8 mouse cellular contexts compared by ENCODE assay signal in genomic region chr5:73337961-73338831, GRCm38 (mm10). TPM values are rescaled to one million over a fixed set of nuclear protein-coding genes. Genes with fewer than 3 reads are reported as not detected.
DNase-seq lines count a peak whose midpoint lies in the region; ATAC-seq lines count a peak whose summit lies in the region.

No protein-coding gene starts in this region.

- 5% methylated on average over 20 of the region's 41 CpGs for WGBS in embryonic facial prominence, embryonic 14.5 days
- 4% methylated on average over 34 of the region's 41 CpGs for WGBS in heart, embryonic 16.5 days

- ATAC-seq in embryonic facial prominence, embryonic 14.5 days (ENCODE audit: low read depth), result peak; percentile 76
- peak; percentile 59 for ATAC-seq in heart, embryonic 16.5 days (replicated peaks; ENCODE audit: extremely low read depth, insufficient read depth, low FRiP score)

- H3K27ac ChIP-seq in embryonic facial prominence, embryonic 14.5 days (replicated peaks; ENCODE audit: low read depth, low read length), result peak overlapping the region; percentile 52; the same call in 1 of the 2 replicates
- H3K27ac ChIP-seq in heart, embryonic 16.5 days (ENCODE audit: low read length), result peak overlapping the region; percentile 23; the same call in 1 of the 2 replicates

- H3K4me1 ChIP-seq in embryonic facial prominence, embryonic 14.5 days (ENCODE audit: control insufficient read depth, insufficient read depth, low read length), result no peaks in the 10 kb centered on the region
- peaks cover 12% of the 10 kb centered on the region; the same call in 1 of the 2 replicates for H3K4me1 ChIP-seq in heart, embryonic 16.5 days (ENCODE audit: control insufficient read depth, insufficient read depth, low read length)

- no peaks in the 10 kb centered on the region for H3K27me3 ChIP-seq in embryonic facial prominence, embryonic 14.5 days (replicated peaks; ENCODE audit: control insufficient read depth, insufficient read depth, low read length)
- no peaks in the 10 kb centered on the region for H3K27me3 ChIP-seq in heart, embryonic 16.5 days (ENCODE audit: control insufficient read depth, insufficient read depth, low read length)

- DNase-seq in ES-CJ7 (ENCODE audit: low read depth, low spot score), result peak; percentile 28
- DNase-seq in adrenal gland, postnatal 36 days, result peak; percentile 46 to 53
- peak; percentile 62 for DNase-seq in embryonic facial prominence, embryonic 14.5 days (ENCODE audit: low spot score)
- peak; percentile 41 to 63 for DNase-seq in layer of hippocampus, postnatal 10 days (ENCODE audit: low spot score in 2 of 2)
- DNase-seq in lung, postnatal 10 days, result peak; percentile 33
- peak; percentile 71 to 75 for DNase-seq in right cerebral cortex, adult 2 months (ENCODE audit: low spot score in 2 of 2)
- no peak for DNase-seq in spleen, adult 12 weeks (ENCODE audit: low spot score)

- H3K4me3 ChIP-seq in embryonic facial prominence, embryonic 14.5 days (ENCODE audit: low read depth, low read length), result peak overlapping the region; percentile 56
- peak overlapping the region; percentile 66 for H3K4me3 ChIP-seq in heart, embryonic 16.5 days (ENCODE audit: low read length)

- H3K4me2 ChIP-seq in embryonic facial prominence, embryonic 14.5 days (ENCODE audit: low read depth, low read length), result peak overlapping the region; percentile 91
- H3K4me2 ChIP-seq in heart, embryonic 16.5 days (ENCODE audit: low read depth, low read length), result peak overlapping the region; percentile 70

- peak overlapping the region; percentile 73 for H3K9ac ChIP-seq in embryonic facial prominence, embryonic 14.5 days (ENCODE audit: low read depth, low read length)
- H3K9ac ChIP-seq in heart, embryonic 16.5 days (ENCODE audit: low read length), result peak overlapping the region; percentile 78

- no peaks in the 10 kb centered on the region for H3K36me3 ChIP-seq in embryonic facial prominence, embryonic 14.5 days (ENCODE audit: control insufficient read depth, insufficient read depth, low read length)
- H3K36me3 ChIP-seq in heart, embryonic 16.5 days (ENCODE audit: control insufficient read depth, insufficient read depth), result no peaks in the 10 kb centered on the region

- no peaks in the 10 kb centered on the region for H3K9me3 ChIP-seq in embryonic facial prominence, embryonic 14.5 days (ENCODE audit: control insufficient read depth, low read length)
- H3K9me3 ChIP-seq in heart, embryonic 16.5 days (replicated peaks; ENCODE audit: control insufficient read depth, low read length), result no peaks in the 10 kb centered on the region

RNA-seq across cellular contexts. Expression of gene Ociad2, which starts 2.6 kb away (rescaled TPM):
- total RNA-seq in adrenal gland, postnatal 36 days (2021), result 10 to 100 TPM; 17.6 to 19.9 TPM
- 10.7 and 11.2 TPM in 2 replicates for polyA plus RNA-seq in embryonic facial prominence, embryonic 14.5 days (2014; fragmentation: Nextera tagmentation; extraction: Ambion mirVana)
- polyA plus RNA-seq in heart, embryonic 16.5 days (2015; fragmentation: Nextera tagmentation; extraction: Ambion mirVana), result 18.6 and 19.0 TPM in 2 replicates
- total RNA-seq in layer of hippocampus, postnatal 10 days (2021), result 10 to 100 TPM; 46.2 to 72.2 TPM

RNA-seq across cellular contexts. Expression of gene Ociad1, which starts 45.6 kb away (rescaled TPM):
- 100 to 1,000 TPM; 257 to 258 TPM for total RNA-seq in adrenal gland, postnatal 36 days (2021)
- polyA plus RNA-seq in embryonic facial prominence, embryonic 14.5 days (2014; fragmentation: Nextera tagmentation; extraction: Ambion mirVana), result 143 and 145 TPM in 2 replicates
- polyA plus RNA-seq in heart, embryonic 16.5 days (2015; fragmentation: Nextera tagmentation; extraction: Ambion mirVana), result 283 and 317 TPM in 2 replicates
- total RNA-seq in layer of hippocampus, postnatal 10 days (2021), result 100 to 1,000 TPM; 325 to 333 TPM
